Comparison of ENCODE assay signal across 9 mouse cellular contexts in the genomic region with DNA sequence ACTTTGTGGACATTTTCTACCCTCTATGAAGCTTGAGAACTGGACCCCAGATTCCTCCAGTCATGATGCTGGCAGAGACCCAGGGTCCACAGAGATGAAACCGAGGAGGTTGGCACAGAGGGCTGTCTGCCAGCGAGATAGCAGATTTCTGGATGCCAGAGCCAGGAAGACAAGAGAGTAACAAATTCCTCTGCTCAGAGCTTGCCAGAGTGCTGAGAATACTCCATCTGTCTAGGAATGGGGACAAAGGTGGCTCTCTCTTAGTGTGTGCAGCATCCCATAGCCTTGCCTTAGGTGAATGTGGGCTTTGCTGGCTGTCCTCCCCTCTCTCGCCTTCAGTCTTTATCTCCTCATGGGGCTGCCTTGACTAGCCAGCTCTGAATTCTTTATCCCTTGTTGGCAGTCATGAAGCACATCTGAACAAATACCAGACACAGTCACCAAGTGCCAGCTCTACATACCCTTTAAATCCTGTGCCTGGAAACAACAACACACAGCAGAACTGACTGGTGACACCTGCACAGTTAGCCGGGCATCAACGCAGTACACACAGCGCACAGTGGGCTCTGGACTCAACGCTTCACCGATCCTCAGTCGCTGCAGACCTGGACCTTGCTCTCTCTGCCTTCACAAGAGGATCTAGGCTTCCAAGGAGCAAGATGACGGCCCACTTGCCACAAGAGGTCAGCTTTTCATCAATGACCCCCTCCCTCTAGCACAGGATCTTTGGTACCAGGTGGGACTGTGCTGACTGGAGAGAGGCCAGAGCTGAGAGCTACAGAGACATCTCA. TPM values are rescaled to one million over a fixed set of nuclear protein-coding genes. Genes with fewer than 3 reads are reported as not detected.
A peak's percentile ranks its signal among the peaks of the same experiment; 100 is the strongest.
DNase-seq lines count a peak whose midpoint lies in the region; ATAC-seq and TF ChIP-seq lines count a peak whose summit lies in the region.
"Had no signal": no experiment of that assay in that cellular context is flagged by ENCODE, and none has a peak within 500 bp of the region (broad histone marks: within the 10 kb centered on the region; RNA-seq: fewer than 3 reads in every experiment).

A gene (plus strand): TSS at position 260 of the 791 bp plus-strand sequence.

- ATAC-seq in hindbrain, embryonic 14.5 days (ENCODE audit: low FRiP score), result no peak
- ATAC-seq in hindbrain, embryonic 12.5 days (ENCODE audit: low FRiP score), result no peak
- no peak for ATAC-seq in inflammation-experienced regulatory T-cells, adult 6 months

- H3K27ac ChIP-seq in hindbrain, embryonic 14.5 days, result peak within 1 kb of the TSS; percentile 26; the same call in 1 of the 2 replicates
- H3K27ac ChIP-seq in hindbrain, embryonic 12.5 days, result no peak within 1 kb of the TSS
- H3K27ac ChIP-seq in olfactory bulb, adult 2 months (ENCODE audit: insufficient read depth, low read depth, low read length), result peak within 1 kb of the TSS; percentile 76
- H3K27ac ChIP-seq: midbrain, embryonic 12.5 days had no signal

- TF ChIP-seq POLR2A in olfactory bulb, adult 2 months (IDR thresholded peaks at IDR 0.05; ENCODE audit: insufficient read depth, low read depth, low read length), result no peak

- no peak for DNase-seq in hindbrain, embryonic 14.5 days (ENCODE audit: low spot score)
- DNase-seq in cerebellum, adult 8-10 months, result peak; percentile 63
- peak; percentile 61 for DNase-seq in heart, postnatal 4 days
- DNase-seq in lung, postnatal 36 days, result no peak
- no peak for DNase-seq in spleen, postnatal 36 days (ENCODE audit: low spot score in 2 of 2)

- H3K9me3 ChIP-seq in hindbrain, embryonic 14.5 days (ENCODE audit: control insufficient read depth, low read length), result no peaks in the 10 kb centered on the region
- no peaks in the 10 kb centered on the region for H3K9me3 ChIP-seq in hindbrain, embryonic 12.5 days (replicated peaks)
- H3K9me3 ChIP-seq: midbrain, embryonic 12.5 days had no signal

- no peaks in the 10 kb centered on the region for H3K27me3 ChIP-seq in hindbrain, embryonic 14.5 days (ENCODE audit: control insufficient read depth, insufficient read depth, low read length)
- H3K27me3 ChIP-seq in hindbrain, embryonic 12.5 days, result no peaks in the 10 kb centered on the region
- H3K27me3 ChIP-seq: midbrain, embryonic 12.5 days had no signal

- no peak within 1 kb of the TSS for H3K4me2 ChIP-seq in hindbrain, embryonic 14.5 days (replicated peaks)
- H3K4me2 ChIP-seq in hindbrain, embryonic 12.5 days (replicated peaks), result no peak within 1 kb of the TSS
- H3K4me2 ChIP-seq: midbrain, embryonic 12.5 days had no signal

- no peaks in the 10 kb centered on the region for H3K36me3 ChIP-seq in hindbrain, embryonic 14.5 days (replicated peaks; ENCODE audit: control insufficient read depth, insufficient read depth)
- H3K36me3 ChIP-seq in hindbrain, embryonic 12.5 days, result no peaks in the 10 kb centered on the region
- H3K36me3 ChIP-seq: midbrain, embryonic 12.5 days had no signal

- H3K4me1 ChIP-seq in hindbrain, embryonic 14.5 days (replicated peaks; ENCODE audit: control insufficient read depth, insufficient read depth, low read length), result no peaks in the 10 kb centered on the region
- H3K4me1 ChIP-seq in hindbrain, embryonic 12.5 days, result no peaks in the 10 kb centered on the region
- peaks cover 21% of the 10 kb centered on the region for H3K4me1 ChIP-seq in olfactory bulb, adult 2 months (ENCODE audit: control insufficient read depth, insufficient read depth, low read length)
- H3K4me1 ChIP-seq: midbrain, embryonic 12.5 days had no signal

- no peak within 1 kb of the TSS for H3K9ac ChIP-seq in hindbrain, embryonic 14.5 days
- H3K9ac ChIP-seq in hindbrain, embryonic 12.5 days, result no peak within 1 kb of the TSS
- H3K9ac ChIP-seq: midbrain, embryonic 12.5 days had no signal

- 79% methylated on average over 10 of the region's 10 CpGs for WGBS in hindbrain, embryonic 14.5 days
- 87% methylated on average over 10 of the region's 10 CpGs for WGBS in hindbrain, embryonic 12.5 days
- WGBS in olfactory bulb, adult 2 months, result 65% methylated on average over 10 of the region's 10 CpGs

- no peak for TF ChIP-seq CTCF in olfactory bulb, adult 2 months (IDR thresholded peaks at IDR 0.05; ENCODE audit: insufficient read depth, low read depth, low read length)

- no peak within 1 kb of the TSS for H3K4me3 ChIP-seq in hindbrain, embryonic 14.5 days (replicated peaks; ENCODE audit: low read length)
- H3K4me3 ChIP-seq in hindbrain, embryonic 12.5 days, result no peak within 1 kb of the TSS
- no peak within 1 kb of the TSS for H3K4me3 ChIP-seq in olfactory bulb, adult 2 months (ENCODE audit: insufficient read depth, low read depth, low read length)
- H3K4me3 ChIP-seq: midbrain, embryonic 12.5 days had no signal

RNA-seq across cellular contexts. Expression of the gene that starts here (rescaled TPM):
- 0.25 and 0.30 TPM in 2 replicates for polyA plus RNA-seq in hindbrain, embryonic 14.5 days (2014; fragmentation: Nextera tagmentation; extraction: Ambion mirVana)
- 0.07 and 0.10 TPM in 2 replicates for polyA plus RNA-seq in hindbrain, embryonic 12.5 days (2016; fragmentation: Nextera tagmentation; extraction: Ambion mirVana)
- total RNA-seq in heart, postnatal 4 days (2021), result 10 to 100 TPM; 47.7 to 52.4 TPM
- polyA plus RNA-seq in olfactory bulb, adult 2 months (2012; ENCODE audit: insufficient read depth, insufficient read length, low replicate concordance, missing spikeins), result not detected in 2 replicates
- polyA plus RNA-seq in inflammation-experienced regulatory T-cells, adult 6 months (2017; shearing (Covaris generic)), result under 1 TPM; 0.29 to 0.81 (median 0.55) TPM

Comparison
In these comparisons a context has a peak if more than half of its experiments do, and no peak if none do; other contexts are left out.
1. DNase-seq: peak in cerebellum, adult 8-10 months (single experiment) and heart, postnatal 4 days (single experiment); none in hindbrain, embryonic 14.5 days (single experiment), lung, postnatal 36 days (single experiment) and spleen, postnatal 36 days (0 of 2).